Mouse (Mus musculus): ENCODE results near the gene Tmem158.

Tmem158 gene

DNA sequence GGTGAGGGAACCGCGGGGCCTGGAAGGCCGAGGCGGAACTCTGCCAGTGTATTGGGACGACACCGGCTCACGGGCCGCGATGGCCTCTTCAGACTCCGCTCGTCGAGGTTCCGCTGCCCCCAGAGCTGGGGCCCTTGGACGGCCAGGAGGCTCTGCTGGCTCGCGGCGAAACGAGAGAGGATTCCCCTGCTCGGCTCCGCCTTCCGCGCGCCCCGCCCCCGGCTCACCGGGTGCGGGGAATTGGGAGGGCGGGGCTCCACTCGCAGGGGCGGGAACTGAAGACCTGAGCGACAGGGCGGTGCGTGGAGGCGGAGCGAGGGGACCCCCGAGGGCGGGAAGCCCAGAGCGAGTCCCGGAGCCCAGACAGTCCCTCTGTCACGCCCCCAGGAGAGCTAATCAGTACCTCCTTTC is at the start of gene Tmem158:
TSS of gene Tmem158 (minus strand) at position 154 of the 411 bp plus-strand sequence.
- DNase-seq (ENCODE audit: low read depth, low spot score) = peak; percentile 92

DNA sequence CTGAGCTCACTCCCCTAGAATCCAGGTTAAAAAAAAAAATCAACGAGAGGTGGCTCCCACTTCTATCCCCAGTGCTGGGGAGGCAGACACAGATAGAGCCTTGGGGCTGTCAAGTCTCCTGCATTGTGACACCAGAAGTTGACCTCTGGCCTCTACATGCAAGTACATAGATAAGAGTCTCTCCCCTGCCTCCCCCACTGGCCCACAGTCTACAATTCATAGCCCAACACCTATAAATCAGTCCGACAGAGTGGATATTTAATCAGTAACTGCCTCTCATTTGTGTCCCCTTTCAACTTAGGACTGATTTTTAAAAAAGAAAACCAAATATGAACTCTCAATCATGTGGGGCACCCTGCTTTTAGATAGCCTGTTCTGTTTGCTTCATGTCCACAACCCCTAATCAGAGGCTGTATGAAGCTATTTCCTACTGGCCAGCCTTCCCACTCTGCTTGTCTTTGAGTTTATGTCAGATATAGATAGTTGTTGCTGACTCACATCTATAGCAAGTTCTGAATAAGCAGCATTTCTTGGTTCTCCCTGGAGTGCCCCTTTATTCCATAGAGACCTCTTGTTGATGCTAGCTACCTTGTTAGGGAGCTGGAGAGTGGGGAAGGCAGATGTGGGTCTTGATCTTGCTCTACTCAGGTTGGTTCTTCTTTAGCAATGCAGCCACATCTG is 49.3 kb upstream of the Tmem158 start:
- no peak for DNase-seq (ENCODE audit: low read depth, low spot score)

DNA sequence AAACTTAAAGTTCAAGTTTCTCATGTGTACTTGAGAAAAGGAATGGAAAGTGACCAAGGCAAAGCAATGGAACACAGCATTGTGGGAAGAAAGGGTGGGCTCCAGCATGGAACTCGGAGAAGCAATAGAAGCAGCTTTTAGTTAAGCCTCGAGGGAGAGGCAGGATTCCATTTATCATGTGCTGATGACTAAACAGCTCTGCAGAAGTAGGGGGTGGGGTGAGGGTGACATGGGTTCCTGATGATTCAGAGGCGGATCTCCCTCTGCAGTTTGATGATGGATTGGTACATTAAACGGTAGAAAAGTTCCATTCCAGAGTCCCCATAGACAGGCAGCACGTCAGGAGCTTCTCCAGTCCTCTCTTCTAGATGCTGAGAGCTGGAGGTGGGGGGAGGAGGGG is 48.5 kb upstream of the Tmem158 start:
- peak; percentile 22 for DNase-seq (ENCODE audit: low read depth, low spot score)

DNA sequence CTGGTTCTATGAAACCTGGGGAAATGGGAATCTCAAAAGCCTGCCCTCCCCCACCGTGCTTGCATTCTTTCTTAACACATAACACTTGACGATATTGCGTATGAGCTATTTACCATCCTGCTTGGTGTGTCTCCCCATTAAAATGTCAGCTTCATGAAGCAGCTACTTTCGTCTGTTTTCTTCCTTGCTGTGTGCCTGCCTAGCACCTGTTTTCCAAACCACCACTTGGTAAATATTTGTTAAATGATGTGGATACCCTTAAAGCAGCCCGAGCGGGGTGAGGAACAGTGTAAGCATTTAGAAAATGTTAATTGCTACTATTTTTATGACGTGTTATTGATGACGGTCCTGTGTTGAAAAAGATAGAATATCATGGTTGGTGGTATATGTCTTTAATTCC is 44.4 kb upstream of the Tmem158 start:
- DNase-seq (ENCODE audit: low read depth, low spot score) = no peak

DNA sequence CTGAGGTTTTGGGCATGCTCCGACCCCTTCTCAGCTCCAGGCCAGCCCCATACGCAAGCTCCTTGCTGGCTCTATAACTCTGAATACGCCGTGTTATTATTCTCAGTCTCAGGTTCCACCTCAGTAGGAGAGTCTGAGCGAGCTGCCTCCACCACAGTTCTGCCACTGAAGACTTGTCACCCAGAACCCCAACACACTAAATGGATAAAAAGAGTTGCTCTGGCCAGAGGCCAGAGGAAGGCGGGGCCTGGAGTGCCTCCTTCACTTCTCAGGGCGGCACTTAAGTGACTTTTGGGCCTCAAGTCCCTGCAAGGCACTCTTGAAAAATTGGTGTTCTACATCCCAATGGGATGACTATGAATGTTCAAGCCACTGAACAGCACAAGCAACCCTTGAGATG is 43.4 kb upstream of the Tmem158 start:
- no peak for DNase-seq (ENCODE audit: low read depth, low spot score)

DNA sequence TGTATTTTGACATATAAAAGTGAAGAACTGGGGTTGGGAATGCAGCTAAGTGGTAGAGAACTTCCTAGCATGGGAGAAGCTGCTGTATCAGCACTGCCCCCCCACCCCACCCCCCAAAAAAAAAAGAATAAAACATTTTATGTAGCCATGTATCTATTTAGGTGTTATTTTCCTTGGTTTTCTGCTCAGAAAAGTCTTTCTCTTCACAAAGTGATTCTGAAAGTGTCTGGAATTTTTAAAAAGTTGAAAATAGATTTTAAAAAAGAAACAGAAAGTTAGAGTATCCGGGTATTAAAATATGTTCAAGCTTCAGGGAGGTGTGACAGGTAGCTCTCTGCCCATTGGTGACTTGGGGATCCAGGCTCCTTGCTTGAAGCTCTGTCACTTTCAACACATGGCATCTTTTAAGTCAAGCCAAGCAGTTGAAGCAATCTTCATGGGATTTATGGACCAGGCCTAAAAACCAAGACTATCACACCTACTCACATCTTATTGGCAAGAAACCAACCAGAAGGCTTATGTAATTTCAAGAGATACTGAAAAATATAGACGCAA is 42.3 kb upstream of the Tmem158 start:
- DNase-seq (ENCODE audit: low read depth, low spot score) = no peak

DNA sequence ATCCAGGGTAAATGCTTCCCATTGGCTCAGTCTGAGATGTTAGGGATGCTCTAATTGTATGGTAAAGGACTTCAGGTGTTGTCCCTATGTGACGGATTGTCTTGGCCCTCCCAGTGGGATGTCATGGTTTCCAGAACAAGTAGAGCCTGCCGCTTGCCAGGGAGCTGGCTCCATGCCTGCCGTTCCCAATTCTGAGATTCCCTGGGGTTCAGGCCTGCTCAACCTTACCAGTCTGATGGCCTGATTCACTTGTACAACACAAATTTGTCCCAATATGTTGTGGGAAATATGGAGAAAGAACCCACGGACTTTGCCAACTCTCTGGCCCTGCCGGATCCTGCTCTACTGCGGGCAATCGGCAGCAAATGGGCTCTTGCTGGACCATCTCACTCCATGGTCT is 37.3 kb upstream of the Tmem158 start:
- no peak for DNase-seq (ENCODE audit: low read depth, low spot score)

DNA sequence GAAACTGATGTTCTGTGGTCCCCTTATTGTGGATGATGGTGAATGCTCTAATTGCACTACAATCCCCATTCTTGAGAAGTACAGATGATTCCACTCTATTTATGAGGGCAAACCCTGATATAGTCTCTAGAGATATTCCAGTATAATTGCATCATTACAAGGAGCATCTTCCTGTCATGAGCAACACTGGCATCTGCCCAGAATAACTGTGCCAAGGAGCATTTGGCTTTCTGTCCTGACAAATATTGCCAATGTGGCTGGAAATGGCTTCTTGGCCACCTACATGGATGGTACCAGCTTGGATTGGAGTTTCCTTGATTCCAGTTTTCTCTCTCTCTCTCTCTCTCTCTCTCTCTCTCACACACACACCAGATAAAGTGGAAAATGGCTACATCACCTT is 35.7 kb upstream of the Tmem158 start:
- DNase-seq (ENCODE audit: low read depth, low spot score) = no peak

DNA sequence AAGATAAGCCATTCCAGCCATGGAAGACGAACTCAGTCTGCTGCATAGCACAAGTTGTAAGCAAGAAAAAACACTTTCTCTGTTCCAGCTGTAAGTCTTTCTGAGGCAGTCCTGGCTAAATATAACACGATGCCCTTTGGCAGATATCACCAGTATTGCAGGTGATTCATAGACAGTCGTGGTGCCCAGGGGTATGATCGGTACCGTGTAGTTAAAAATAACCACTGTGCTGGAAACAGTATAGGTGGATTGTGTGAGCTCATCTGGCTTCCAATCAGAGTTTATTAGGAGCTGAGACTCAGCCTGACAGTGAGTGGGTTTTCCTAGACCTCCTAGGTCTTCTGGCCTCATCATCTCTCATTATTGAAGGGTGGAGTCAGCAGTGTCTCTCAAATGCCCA is 34.0 kb upstream of the Tmem158 start:
- no peak for DNase-seq (ENCODE audit: low read depth, low spot score)

DNA sequence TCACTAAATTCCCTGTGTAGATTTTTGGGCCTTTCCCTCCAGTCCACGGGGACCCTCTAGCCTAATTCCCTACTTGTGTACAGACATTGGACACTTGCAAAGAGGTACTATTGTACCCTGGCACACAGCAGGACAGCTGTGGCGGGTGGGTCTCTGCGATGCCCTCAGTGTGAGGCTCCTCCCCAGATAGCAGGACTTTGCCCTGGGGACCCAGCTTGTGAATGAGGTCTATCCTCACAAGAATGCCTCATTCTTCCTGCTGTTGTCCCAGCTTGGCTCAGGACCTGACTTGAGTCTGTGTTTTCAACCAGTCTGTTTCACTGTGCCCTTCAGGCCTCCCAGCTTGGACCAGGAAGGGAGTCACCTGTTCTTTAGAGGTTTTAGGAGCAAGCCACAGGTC is 27.8 kb upstream of the Tmem158 start:
- no peak for DNase-seq (ENCODE audit: low read depth, low spot score)

DNA sequence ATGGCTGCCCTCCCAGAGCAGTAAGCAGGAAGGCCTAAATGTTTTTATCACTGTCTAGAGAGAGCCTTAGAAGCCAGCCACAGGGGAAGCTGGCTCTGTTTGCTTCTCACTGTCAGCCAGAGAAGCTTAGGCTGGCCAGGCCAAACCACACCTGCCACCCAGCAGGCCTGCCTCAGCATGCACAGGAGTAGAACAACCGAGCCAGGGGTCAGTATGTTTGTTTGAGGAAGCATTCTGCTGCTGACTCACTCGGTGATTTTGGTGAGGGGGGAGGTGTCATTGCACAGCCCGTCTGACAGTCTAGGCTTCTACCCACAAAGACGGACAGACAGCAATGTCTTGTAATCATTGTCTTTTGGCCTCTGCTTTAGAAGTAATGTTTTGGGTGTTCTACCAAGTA is 25.1 kb upstream of the Tmem158 start:
- no peak for DNase-seq (ENCODE audit: low read depth, low spot score)

DNA sequence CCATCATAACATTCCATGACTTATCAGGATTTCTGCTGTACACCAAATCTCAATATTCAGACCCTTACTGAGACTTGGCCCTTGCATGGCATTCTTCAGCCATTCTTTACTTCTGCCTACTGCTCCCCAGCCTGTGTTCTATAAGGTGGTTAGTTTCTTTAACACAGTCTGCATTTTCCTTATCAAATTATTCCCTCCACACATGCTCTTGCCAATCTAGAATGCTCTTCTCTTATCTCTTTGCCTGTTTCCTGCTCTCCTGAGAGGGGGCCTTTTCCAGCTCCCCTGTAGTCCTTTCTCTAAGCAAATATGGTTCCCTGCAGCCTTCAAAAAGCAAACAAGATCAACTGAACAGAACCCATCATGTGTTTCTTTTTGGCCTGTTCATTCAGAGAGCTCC is 20.2 kb upstream of the Tmem158 start:
- DNase-seq (ENCODE audit: low read depth, low spot score) = no peak

DNA sequence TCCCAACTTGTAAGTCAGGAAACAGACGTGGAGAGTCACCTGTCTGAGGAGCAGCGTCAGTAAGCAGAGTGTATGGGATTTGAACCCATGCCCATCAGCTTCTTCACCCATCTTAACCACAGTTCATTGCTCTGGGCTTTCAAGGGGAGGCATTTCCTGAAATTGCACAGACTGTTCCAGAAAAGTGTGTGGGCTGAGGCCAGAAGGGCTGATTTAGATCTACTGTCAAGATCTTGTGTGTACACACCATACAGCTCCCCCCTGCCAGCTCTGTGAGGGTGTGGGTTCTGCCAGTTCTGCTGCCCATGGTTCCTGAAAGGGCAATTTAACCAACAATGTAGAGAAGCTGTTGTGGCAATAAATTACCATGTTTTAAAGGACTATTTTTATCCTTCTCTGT is 17.4 kb upstream of the Tmem158 start:
- no peak for DNase-seq (ENCODE audit: low read depth, low spot score)

DNA sequence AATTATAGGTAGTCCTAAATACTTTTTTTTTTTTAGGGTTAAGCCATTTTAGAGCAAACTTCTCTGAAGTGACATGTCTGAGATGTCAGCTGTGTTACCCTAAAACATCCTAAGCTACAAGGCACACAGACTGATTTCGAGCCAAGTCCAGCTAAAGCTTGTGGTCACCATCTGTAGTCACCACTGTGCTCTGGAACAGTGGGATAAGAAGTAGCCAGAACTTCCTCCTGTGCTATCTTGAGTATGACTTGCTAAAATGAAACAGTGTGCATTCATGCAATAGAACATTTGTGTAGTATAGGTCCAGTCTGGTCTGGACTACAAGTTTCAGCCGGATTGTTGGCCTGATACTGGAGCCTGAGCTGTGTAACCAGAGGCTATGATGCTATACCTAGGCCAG is 14.8 kb upstream of the Tmem158 start:
- DNase-seq (ENCODE audit: low read depth, low spot score) = no peak

DNA sequence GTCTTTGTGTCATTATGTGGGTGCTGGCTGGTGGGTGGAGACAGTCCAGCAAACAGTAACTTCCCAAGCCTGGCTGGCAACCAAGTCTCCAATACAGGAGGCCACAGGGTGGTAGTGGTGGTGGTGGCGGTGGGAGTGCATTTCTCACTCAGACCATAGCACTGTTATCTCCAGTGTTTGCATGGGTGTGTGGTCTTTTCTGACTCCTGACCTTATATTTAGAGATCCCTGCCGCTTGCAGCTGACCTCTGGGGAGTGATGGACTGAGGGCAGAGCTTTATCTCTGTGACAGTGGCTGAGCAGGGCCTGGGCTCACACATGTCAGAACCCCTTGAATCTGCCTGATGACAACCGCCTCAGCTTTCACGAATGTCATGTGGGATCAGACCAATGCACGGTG is 14.1 kb upstream of the Tmem158 start:
- no peak for DNase-seq (ENCODE audit: low read depth, low spot score)

DNA sequence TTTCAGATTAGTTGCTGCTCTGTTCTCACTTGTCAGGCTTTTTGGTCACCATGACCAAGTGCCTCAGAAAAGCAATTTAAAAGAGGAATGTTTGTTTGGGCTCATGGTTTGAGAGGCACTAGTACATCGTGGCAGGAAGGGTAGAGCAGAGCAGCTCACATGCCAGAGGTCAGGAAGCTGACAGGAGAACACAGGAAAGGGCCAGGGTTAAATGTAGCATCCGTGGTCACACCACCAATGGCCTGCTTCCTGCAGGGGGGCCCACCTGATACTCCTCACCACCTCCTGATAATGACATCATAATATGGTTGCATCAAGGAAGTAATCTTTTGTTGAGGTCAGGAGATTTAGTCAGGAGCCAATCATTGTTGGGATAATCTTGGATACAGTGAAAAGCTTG is 13.3 kb upstream of the Tmem158 start:
- DNase-seq (ENCODE audit: low read depth, low spot score) = no peak

DNA sequence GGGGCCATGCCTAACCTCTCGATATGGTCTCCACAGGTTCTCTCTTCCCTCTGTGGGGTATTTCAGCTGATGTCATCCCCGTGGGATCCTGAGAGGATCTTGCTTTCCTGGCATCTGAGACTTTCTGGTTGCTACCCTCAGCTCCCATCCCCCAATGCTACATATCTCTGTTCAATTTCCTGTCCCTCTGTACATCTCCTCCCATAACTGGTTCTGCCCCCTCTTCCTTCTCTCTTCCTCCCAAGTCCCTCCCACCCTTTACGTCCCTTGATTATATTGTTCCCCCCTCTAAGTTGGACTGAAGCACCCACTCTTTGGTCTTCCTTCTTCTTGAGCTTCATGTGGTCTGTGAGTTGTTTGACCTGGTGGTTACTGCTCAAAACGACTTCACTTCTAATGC is 11.0 kb upstream of the Tmem158 start:
- DNase-seq (ENCODE audit: low read depth, low spot score) = no peak

DNA sequence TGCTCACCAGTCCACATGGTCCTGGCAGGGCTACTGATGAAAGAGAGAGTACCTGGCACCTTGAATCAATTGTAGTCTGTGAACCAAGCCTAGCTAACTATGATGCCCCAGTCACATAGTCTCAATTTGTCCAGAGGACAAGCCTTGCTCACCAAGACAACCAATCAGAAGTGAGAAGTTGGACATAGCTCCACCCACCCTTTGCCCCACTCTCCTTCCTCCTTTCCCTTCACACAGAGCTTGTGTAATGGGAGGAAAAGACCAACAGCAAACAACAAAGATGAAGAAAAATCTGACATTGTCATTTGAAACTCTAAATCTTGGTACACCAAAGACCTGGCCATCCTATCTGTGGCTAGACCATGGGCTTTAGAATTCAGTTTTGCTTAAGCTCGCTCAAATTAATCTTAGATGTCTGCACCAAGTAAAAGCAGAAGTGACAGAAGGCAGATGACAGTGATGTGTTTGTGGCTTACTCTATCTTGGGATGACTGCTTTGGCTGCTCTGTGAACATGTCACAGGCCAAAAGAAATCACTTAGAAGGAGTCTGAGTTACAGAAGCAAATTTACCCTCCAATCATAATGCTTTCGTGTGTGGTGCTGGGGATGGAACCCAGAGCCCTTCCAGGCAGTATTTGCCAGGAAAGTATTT is 9.5 kb upstream of the Tmem158 start:
- no peak for DNase-seq (ENCODE audit: low read depth, low spot score)

DNA sequence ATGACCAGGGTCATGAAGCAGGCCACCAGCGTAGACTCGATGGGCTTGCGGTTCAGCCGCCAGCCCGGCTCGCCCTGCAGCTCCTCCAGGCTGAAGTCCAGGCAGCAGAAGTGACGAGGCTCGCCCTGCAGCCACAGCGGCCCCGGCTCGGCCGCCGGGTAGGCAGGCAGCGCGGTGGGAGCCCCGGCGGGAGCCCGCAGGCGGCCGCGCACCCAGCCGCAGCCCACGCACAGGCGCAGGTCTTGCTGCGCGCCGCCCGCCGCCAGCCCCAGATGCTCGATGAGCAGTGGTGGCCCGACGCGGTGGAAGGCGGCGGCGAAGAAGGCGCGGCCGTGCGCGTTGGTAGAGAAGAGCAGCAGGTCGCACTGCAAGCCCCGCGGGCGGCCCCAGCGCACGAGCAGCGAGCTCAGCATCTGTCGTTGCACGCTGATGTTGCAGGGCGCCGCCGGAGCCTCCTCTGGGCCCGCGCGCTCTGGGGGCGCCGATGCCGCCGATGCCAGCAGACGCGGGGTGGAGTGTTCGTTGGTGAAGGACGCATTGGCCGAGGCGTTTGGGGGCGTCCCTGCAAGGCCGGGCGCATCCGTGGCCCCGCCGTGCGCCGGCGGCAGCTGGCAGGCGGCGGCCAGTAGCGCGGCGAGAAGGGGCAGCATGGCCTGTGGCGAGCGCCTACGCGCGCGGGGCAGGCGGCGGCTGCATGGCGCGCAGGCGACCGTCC is 511 bp downstream of the Tmem158 start:
- peak; percentile 50 for DNase-seq (ENCODE audit: low read depth, low spot score)

DNA sequence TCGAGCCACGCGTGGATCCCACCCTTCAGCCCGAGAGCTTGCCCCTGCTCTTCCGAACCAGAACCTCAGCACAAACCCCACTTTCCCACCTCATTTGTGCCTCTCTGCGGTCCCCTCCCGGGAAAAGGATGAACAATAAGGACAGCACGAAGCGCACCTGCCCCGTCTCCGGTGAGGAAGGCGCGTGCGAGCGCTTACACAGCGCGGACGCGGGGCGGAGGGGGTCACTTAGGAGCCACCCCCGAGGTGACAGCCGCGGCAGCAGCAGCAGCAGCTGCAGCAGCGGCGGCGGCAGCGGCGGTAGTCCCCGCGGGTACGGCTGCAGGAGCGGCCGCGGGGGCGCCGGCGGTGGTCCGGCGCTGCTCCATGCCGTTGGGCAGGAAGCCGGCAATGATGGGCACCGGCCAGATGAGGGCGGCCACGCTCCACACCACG is 1.1 kb downstream of the Tmem158 start:
- peak; percentile 89 for DNase-seq (ENCODE audit: low read depth, low spot score)

DNA sequence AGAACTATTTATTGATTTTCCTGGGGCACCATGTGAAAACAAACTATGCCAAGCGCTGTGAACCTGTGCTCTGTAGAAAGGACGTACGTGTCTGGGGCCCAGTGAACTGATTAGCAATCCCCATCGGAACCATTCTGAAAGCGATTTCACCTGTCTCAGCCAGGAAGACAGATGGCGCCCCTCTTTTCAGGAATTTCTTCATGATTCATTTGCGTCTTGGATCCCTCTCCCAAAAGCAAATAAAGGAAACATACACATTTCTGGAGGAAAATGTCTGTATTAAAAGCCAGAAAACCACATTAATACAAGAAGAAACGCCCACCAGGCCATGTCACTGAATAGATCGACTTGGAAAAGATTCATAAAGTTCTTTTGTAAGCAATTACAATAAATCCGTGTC is 1.8 kb downstream of the Tmem158 start:
- DNase-seq (ENCODE audit: low read depth, low spot score) = no peak

DNA sequence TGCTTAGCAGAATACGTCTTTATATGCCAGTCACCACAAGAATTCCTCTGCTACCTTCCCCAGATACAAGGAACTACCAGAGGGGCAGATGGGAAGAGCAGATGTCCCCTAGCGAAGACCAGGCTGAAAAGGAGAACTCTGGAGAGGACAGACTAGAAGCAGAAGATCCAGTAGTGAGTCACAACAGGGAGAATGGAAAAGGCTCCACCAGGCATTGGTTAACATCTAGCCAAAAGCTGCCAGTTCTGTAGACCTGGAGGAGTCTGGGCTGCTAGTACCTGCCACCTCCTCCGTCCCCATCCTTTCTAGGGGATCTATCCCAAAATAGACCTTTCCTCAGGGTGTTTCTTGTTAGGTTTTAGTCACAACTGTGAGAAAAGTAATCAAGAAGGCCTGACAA is 4.8 kb downstream of the Tmem158 start:
- DNase-seq (ENCODE audit: low read depth, low spot score) = no peak

DNA sequence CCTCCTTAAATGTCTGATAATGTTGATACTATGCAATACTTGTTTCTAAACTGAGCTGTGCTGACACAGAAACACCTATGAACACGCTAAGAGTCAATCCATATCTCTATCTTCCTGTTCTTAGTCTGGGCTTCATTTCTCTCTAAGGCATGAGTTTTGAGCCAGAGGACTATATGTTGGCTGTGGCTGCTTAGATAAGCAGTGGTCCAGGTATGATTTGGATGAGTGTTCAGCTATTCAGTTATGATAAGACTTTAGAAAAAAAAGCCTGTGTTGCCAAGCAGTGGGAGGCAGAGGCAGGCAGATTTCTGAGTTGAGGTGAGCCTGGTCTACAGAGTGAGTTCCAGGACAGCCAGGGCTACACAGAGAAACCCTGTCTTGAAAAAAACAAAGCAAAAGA is 12.6 kb downstream of the Tmem158 start:
- DNase-seq (ENCODE audit: low read depth, low spot score) = no peak
